Mouse (Mus musculus) sigmoid colon, adult 10 weeks (tissue): Measurements from ENCODE around the gene Flii. TPM values are rescaled to one million over a fixed set of nuclear protein-coding genes. Genes with fewer than 3 reads are reported as not detected.

Source experiments
- polyA plus RNA-seq: library from polyadenylated mRNA; stranded (reverse); fragments of 350-450 nt; fragmentation: Illumina TruSeq; extraction: RNeasy Lipid Tissue Mini Kit (QIAGEN cat#74804); gene quantifications from one replicate; pipeline ENCODE4 v1.2.3, GENCODE M21; 2014; ENCODE audit warnings: low read depth, low replicate concordance

Gene Flii
- 9.1 TPM for polyA plus RNA-seq

GRCm38 (mm10) chr11:60726601-60727391 lies at the start of gene Flii:
Gene Flii (minus strand): TSS chr11:60727263.

GRCm38 (mm10) chr11:60728260-60728761 lies 1.2 kb upstream of the Flii start, which contains the start of gene Mief2:
Gene Mief2 (plus strand): TSS chr11:60728398.

GRCm38 (mm10) chr11:60699524-60700075 lies 27.5 kb downstream of the Flii start, which contains the start of gene Llgl1:
Gene Llgl1 (plus strand): TSS chr11:60699723.

Other genes starting within 250 kb of the Flii start
- 61.4 TPM for gene Alkbh5, start 190.9 kb downstream of the Flii start, polyA plus RNA-seq
- gene Llgl1, start 27.5 kb downstream of the Flii start, polyA plus RNA-seq, result 0.28 TPM
- 0.22 TPM for gene Mief2, start 1.1 kb upstream of the Flii start, polyA plus RNA-seq
- 3.5 TPM for gene Top3a, start 50.1 kb upstream of the Flii start, polyA plus RNA-seq
- 14.3 TPM for gene Smcr8, start 50.3 kb upstream of the Flii start, polyA plus RNA-seq
- 34.1 TPM for gene Shmt1, start 84.5 kb upstream of the Flii start, polyA plus RNA-seq
- 6.7 TPM for gene Dhrs7b, start 103.4 kb upstream of the Flii start, polyA plus RNA-seq
- 12.9 TPM for gene Tmem11, start 152.0 kb upstream of the Flii start, polyA plus RNA-seq
- 1.3 TPM for gene Natd1, start 187.5 kb upstream of the Flii start, polyA plus RNA-seq
- 12.7 TPM for gene Map2k3, start 204.8 kb upstream of the Flii start, polyA plus RNA-seq